Mouse (Mus musculus) stomach, embryonic 15.5 days (tissue): ENCODE measurements around the gene Angptl7. TPM values are rescaled to one million over a fixed set of nuclear protein-coding genes. Genes with fewer than 3 reads are reported as not detected.
A peak's percentile ranks its signal among the peaks of the same experiment; 100 is the strongest.

Experiments
- ATAC-seq: fragments of 200-750 bp; cut with Nextera tagmentation; 2 replicates; pipeline ENCODE4 v1.8.0; 2017; ENCODE audit warnings: low read depth, moderate number of reproducible peaks, moderate TSS enrichment; ENCODE audit not compliant: insufficient read depth, low FRiP score
- H3K27ac ChIP-seq: fragments of 300-500 bp; sonication (generic); 2 replicates; pipeline ENCODE4 v1.5.1; 2015; ENCODE audit warnings: mild to moderate bottlenecking, inconsistent platforms
- H3K27me3 ChIP-seq: fragments of 300-500 bp; sonication (generic); replicated peaks from 2 replicates; pipeline ENCODE4 v1.6.1; 2015; ENCODE audit warnings: inconsistent platforms
- H3K36me3 ChIP-seq: fragments of 300-500 bp; sonication (generic); 2 replicates; pipeline ENCODE4 v1.6.1; 2015; ENCODE audit warnings: inconsistent platforms
- H3K4me1 ChIP-seq: fragments of 300-500 bp; sonication (generic); 2 replicates; pipeline ENCODE4 v1.6.1; 2015; ENCODE audit warnings: inconsistent platforms
- H3K4me2 ChIP-seq: fragments of 300-500 bp; sonication (generic); 2 replicates; pipeline ENCODE4 v1.6.1; 2015; ENCODE audit warnings: mild to moderate bottlenecking, inconsistent platforms
- H3K4me3 ChIP-seq: fragments of 300-500 bp; sonication (generic); replicated peaks from 2 replicates; pipeline ENCODE4 v1.5.1; 2015; ENCODE audit warnings: inconsistent platforms
- H3K9ac ChIP-seq: fragments of 300-500 bp; sonication (generic); 2 replicates; pipeline ENCODE4 v1.6.1; 2015; ENCODE audit warnings: inconsistent platforms
- H3K9me3 ChIP-seq: fragments of 300-500 bp; sonication (generic); 2 replicates; pipeline ENCODE4 v1.6.1; 2016; ENCODE audit warnings: inconsistent platforms
- WGBS: fragments of 180-500 bp; shearing (Covaris S2); methylation state at CpG from one replicate; pipeline ENCODE4 v1.1.7; 2015; 5-methylcytosine and 5-hydroxymethylcytosine counted together
- polyA plus RNA-seq: library from polyadenylated mRNA; unstranded; fragments of >200 nt; fragmentation: Nextera tagmentation; extraction: Ambion mirVana; gene quantifications from 2 replicates; pipeline ENCODE4 v1.2.1, GENCODE M21; 2015

Gene Angptl7
- polyA plus RNA-seq, 1 experiment from 2014 or later: 5.9 TPM

DNA sequence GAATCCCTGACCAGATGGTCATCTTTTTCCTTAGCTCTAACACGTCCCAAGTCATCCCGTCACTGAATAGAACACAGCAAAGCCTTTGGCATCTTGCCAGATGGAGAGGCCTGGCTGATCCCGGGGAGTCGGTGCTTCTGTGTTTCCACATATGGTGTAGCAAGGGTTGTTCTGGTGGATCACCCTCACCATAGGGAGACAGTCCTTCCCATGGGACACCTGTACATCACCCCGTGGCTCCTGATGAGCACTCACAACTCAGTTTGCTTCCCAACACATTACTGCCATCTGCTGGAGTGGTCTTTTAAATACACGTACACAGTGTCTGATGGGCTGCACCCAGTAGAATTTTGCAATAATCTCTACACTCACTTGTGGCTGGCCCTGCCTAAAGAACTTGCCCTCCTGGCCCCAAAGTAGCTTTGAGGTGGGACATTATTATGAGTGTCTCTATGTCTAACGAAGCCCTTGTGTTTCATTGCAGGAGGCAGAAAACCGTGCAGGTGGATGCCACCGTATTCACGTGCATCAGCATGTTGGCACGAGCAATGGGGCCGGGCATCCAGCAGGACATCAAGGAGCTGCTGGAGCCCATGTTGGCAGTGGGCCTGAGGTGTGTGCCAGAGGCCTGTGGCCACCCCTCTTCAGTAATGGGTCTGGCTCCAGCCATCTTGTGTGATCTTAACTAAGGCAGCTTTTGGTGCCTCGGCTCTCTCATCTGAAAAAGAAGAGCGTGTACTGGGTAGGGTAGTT lies 36.9 kb downstream of the Angptl7 start:
- H3K27ac ChIP-seq: no peak overlapping the region
- ATAC-seq: peak; percentile 50; the same call in 1 of the 2 replicates
- H3K9me3 ChIP-seq: no peaks in the 10 kb centered on the region
- H3K4me1 ChIP-seq: no peaks in the 10 kb centered on the region
- 68% methylated on average over 14 of the region's 14 CpGs for WGBS
- H3K36me3 ChIP-seq: peaks cover 67% of the 10 kb centered on the region
- H3K4me2 ChIP-seq: no peak overlapping the region
- H3K9ac ChIP-seq: no peak overlapping the region
- H3K27me3 ChIP-seq: no peaks in the 10 kb centered on the region
- H3K4me3 ChIP-seq: no peak overlapping the region

DNA sequence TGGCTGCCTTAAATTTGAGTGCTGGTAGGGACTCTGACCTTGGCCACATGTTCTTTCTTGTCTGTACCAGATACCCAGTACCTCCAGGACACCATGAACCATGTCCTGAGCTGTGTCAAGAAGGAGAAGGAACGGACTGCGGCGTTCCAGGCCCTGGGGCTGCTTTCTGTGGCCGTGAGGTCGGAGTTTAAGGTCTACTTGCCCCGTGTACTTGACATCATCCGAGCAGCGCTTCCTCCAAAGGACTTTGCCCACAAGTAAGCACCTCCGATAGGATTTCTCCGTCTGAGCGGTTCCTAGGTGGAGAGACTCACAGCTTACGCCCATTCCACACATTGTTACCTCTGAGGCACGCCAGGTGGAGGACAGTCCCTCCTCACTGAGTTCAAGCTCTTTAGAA lies 37.5 kb downstream of the Angptl7 start:
- Histone ChIP-seq H3K27ac (no peak overlapping the region), H3K36me3 (peaks cover 68% of the 10 kb centered on the region)

DNA sequence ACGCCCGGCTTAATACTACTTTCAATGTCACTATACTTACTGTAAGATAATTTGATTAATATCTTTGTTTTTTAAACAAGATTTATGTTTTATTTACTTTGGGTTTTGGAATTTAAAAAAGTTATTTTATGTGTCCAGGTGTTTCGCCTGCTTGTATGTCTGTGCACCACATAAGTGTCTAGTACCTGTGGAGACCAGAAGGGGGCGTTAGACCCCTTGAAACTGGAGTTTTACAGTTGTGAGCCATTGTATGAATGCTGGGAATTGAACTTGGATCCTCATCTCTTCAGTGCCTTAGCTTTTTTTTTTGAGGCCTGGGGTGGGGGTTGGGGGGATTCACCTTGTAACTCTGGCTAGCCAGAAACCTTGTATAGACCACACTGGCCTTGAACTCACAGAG lies 38.5 kb downstream of the Angptl7 start:
- Histone ChIP-seq H3K9ac (no peak overlapping the region), H3K9me3 (no peaks in the 10 kb centered on the region), H3K4me2 (no peak overlapping the region), H3K36me3 (peaks cover 72% of the 10 kb centered on the region), H3K27me3 (no peaks in the 10 kb centered on the region), H3K4me1 (no peaks in the 10 kb centered on the region), H3K27ac (no peak overlapping the region), H3K4me3 (no peak overlapping the region)
- ATAC-seq: no peak
- 81% methylated on average over 4 of the region's 4 CpGs for whole genome bisulfite sequencing

More for the DNA sequence above, 37.5 kb downstream of the Angptl7 start:
- H3K4me3 ChIP-seq: no peak overlapping the region
- H3K4me1 ChIP-seq: no peaks in the 10 kb centered on the region
- H3K27me3 ChIP-seq: no peaks in the 10 kb centered on the region
- no peak overlapping the region for H3K4me2 ChIP-seq
- no peak for ATAC-seq
- WGBS: 94% methylated on average over 13 of the region's 13 CpGs
- no peak overlapping the region for H3K9ac ChIP-seq
- H3K9me3 ChIP-seq: no peaks in the 10 kb centered on the region

- no peaks in the 10 kb centered on the region for H3K4me1 ChIP-seq
- no peak overlapping the region for H3K4me2 ChIP-seq
- no peaks in the 10 kb centered on the region for H3K9me3 ChIP-seq
- no peaks in the 10 kb centered on the region for H3K27me3 ChIP-seq
- no peak overlapping the region for H3K9ac ChIP-seq
- ATAC-seq: no peak
- WGBS: 88% methylated on average over 12 of the region's 12 CpGs
- no peak overlapping the region for H3K4me3 ChIP-seq
- H3K27ac ChIP-seq: no peak overlapping the region
- H3K36me3 ChIP-seq: peaks cover 74% of the 10 kb centered on the region
Observed at GRCm38 (mm10) chr4:148460656-148461284, 39.5 kb downstream of the Angptl7 start.

DNA sequence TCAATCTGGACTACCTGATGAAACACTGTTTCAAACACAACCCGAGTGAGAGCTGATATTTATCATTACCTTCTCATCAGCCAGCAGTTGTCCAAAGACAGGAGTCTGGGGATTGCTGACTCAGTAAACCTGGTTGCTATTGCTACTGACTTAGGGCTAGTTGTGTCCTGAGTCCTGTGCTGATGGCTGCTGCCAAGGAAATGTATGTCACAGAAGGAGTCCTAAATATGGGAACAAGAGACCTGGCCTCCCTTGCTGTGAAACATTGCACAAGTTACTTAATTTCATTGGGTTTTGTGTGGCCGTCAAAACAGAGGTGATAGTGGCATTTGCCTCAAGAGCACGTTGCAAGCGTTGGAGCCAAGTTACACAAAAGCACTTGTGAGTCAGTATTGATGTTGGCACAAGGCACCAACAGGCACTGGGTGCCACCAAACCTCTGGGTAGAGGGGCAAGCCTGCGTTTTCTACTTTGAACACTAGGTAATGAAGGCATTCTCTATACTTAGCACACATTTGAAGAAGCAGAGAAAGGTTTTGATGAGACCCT lies 44.7 kb downstream of the Angptl7 start:
- ATAC-seq: no peak
- no peak overlapping the region for H3K27ac ChIP-seq
- 90% methylated on average over 5 of the region's 5 CpGs for WGBS

DNA sequence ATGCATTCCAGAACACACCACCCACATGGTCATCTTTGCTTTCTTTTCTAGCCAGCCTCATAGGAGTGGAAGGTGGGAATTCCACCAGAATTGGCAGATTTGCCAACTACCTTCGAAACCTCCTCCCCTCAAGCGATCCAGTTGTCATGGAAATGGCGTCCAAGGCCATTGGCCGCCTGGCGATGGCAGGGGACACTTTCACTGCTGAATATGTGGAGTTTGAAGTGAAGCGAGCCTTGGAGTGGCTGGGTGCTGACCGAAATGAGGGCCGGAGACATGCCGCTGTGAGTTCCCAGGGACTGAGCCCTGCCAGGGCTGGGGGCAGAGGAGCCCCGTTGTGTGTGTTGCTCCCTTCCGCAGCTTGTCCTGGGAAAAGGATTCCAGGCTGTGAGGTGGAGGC lies 46.6 kb downstream of the Angptl7 start:
- Histone ChIP-seq H3K9me3 (no peaks in the 10 kb centered on the region), H3K4me3 (no peak overlapping the region), H3K4me2 (no peak overlapping the region), H3K36me3 (peaks cover 53% of the 10 kb centered on the region), H3K9ac (no peak overlapping the region), H3K4me1 (peaks cover 8% of the 10 kb centered on the region), H3K27me3 (no peaks in the 10 kb centered on the region), H3K27ac (no peak overlapping the region)
- 87% methylated on average over 11 of the region's 11 CpGs for WGBS
- ATAC-seq: no peak

More for the DNA sequence above, 44.7 kb downstream of the Angptl7 start:
- Histone ChIP-seq H3K9me3 (no peaks in the 10 kb centered on the region), H3K27me3 (no peaks in the 10 kb centered on the region), H3K4me1 (no peaks in the 10 kb centered on the region), H3K4me3 (no peak overlapping the region), H3K9ac (no peak overlapping the region), H3K36me3 (peaks cover 67% of the 10 kb centered on the region), H3K4me2 (no peak overlapping the region)

DNA sequence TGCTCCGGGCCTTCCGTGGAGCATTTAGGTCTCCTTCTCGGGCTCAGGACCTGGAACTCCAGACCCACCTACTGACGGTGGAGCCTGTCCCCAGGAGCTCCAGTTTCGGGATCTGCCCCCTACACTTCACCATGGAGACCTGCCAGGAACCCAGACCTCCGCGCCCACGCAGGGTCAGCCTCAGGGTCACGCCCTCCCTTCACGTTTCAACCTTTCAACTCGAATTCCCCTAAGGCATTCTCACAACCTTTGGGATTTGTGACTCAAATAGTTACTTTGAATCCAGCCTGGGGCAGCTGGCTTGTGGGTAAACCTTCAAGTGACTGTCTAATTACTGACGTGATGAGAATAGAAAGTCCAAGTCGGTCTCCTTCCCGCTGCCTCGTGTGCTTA lies 51.4 kb downstream of the Angptl7 start:
- no peak for ATAC-seq
- Histone ChIP-seq H3K9ac (peak overlapping the region; percentile 81), H3K27ac (peak overlapping the region; percentile 61), H3K4me3 (peak overlapping the region; percentile 99), H3K4me2 (peak overlapping the region; percentile 76), H3K4me1 (peaks cover 15% of the 10 kb centered on the region), H3K27me3 (no peaks in the 10 kb centered on the region), H3K36me3 (peaks cover 13% of the 10 kb centered on the region), H3K9me3 (no peaks in the 10 kb centered on the region)
- WGBS: under 1% methylated on average over 15 of the region's 15 CpGs

GRCm38 (mm10) chr4:148448179-148448852 lies 51.9 kb downstream of the Angptl7 start, which contains the start of gene Mtor:
Gene Mtor, plus strand, starts transcription at chr4:148448611.
- H3K36me3 ChIP-seq: peaks cover 8% of the 10 kb centered on the region; the same call in 1 of the 2 replicates
- WGBS: under 1% methylated on average over 56 of the region's 56 CpGs
- peaks cover 21% of the 10 kb centered on the region for H3K4me1 ChIP-seq
- peak within 1 kb of the TSS; percentile 63 for H3K27ac ChIP-seq
- H3K4me3 ChIP-seq: peak within 1 kb of the TSS; percentile 99
- H3K9me3 ChIP-seq: no peaks in the 10 kb centered on the region
- ATAC-seq: peak; percentile 94
- H3K9ac ChIP-seq: peak within 1 kb of the TSS; percentile 81
- H3K4me2 ChIP-seq: peak within 1 kb of the TSS; percentile 76
- H3K27me3 ChIP-seq: no peaks in the 10 kb centered on the region

Other genes with a start within 250 kb of the Angptl7 start
- gene Disp3, start 212.5 kb downstream of the Angptl7 start, polyA plus RNA-seq: 0.10 and 0.14 TPM in 2 replicates
- gene Ubiad1, start 55.7 kb downstream of the Angptl7 start, polyA plus RNA-seq: 20.5 and 22.0 TPM in 2 replicates
- 12.3 and 14.4 TPM in 2 replicates for gene Mtor, start 51.8 kb downstream of the Angptl7 start, polyA plus RNA-seq
- gene Exosc10, start 58.0 kb upstream of the Angptl7 start, polyA plus RNA-seq: 68.1 and 78.7 TPM in 2 replicates
- 222 and 230 TPM in 2 replicates for gene Srm, start 91.0 kb upstream of the Angptl7 start, polyA plus RNA-seq
- 1.5 and 4.4 TPM in 2 replicates for gene Masp2, start 102.1 kb upstream of the Angptl7 start, polyA plus RNA-seq
- gene Tardbp, start 126.6 kb upstream of the Angptl7 start, polyA plus RNA-seq: 306 and 317 TPM in 2 replicates
- gene Gm572, start 142.9 kb upstream of the Angptl7 start, polyA plus RNA-seq: 0.09 TPM in 2 replicates